Mouse (Mus musculus) CD8-positive naive resting alpha-beta T cell, adult 57 days (primary cell): Measurements from ENCODE around the gene Cryzl1. TPM values are rescaled to one million over a fixed set of nuclear protein-coding genes. Genes with fewer than 3 reads are reported as not detected.

ENCODE experiments used
- total RNA-seq: library from RNA; stranded (reverse); gene quantifications from one replicate; pipeline ENCODE4 v1.2.4, GENCODE M21; 2023

Cryzl1 gene
- total RNA-seq, result 26.9 TPM

GRCm38 (mm10) chr16:91728123-91729065 lies at the start of gene Cryzl1:
Gene Cryzl1 (minus strand): TSS chr16:91728975.

DNA sequence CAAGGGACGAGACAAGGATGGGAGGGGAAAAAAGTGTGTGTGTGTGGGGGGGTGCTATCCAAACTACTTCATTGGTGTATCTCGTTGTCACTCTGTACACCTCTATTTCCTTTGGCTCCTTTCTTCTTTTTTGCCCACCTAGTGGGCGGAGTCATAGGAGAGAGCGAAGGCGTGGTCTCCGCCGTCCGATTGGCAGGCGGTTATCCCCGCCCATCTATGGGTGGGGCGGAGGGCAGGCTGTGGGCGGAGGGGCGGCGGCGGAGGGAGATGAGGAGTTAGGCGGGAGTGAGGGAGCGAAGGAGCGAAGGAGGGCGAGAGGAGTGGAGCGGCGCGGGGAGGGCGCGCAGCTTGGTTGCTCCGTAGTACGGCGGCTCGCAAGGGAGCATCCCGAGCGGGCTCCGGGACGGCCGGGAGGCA lies 299 bp upstream of the Cryzl1 start, which contains the start of gene Itsn1:
TSS of gene Itsn1 (plus strand) at position 216 of the 417 bp plus-strand sequence.

GRCm38 (mm10) chr16:91688619-91689334 lies 40.0 kb downstream of the Cryzl1 start, which contains the start of gene Donson:
Gene Donson (minus strand): TSS chr16:91688770.

DNA sequence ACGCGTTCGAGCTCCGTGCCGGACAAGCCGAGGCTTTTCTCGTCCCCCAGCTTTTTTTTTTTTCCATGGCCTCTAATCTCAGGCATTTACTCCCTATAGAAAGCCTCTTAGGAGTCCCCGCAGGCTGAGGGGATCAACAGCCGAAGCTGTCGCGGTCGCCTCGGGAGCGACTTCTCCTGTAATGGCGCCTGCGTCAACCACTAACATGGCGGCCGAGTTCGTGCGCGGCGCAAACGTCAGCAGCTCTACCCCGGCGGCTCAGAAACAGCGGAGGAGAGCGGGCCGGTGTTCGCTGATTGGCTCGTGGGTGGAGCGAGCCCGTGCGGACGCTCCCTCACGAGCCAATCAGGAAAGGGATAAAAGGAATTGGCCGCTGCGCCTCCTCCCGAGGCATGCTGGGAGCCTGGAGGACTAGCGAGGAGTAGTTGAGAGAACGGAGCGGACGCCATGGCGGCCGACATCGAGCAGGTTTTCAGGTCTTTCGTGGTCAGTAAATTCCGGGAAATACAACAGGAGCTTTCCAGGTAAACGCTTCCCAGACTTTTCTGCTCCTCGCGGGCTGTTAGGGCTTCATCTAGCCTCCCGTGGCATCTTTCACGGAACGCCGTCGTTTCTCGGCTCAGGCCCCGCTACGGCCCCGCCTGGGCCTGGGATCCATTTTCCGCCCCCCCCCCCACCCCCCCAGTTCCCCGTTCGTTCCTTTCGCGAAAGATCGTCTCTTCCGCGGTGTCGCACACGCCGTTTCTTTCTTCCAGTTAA lies 81.1 kb downstream of the Cryzl1 start, which contains the start of gene Son:
TSS of gene Son (plus strand) at position 46 of the 759 bp plus-strand sequence.

GRCm38 (mm10) chr16:91646681-91647419 lies 81.9 kb downstream of the Cryzl1 start, which contains the start of gene Gart:
Gene Gart (minus strand): TSS chr16:91646952.

Other genes with a start within 250 kb of the Cryzl1 start
- gene Ifnar1, start 243.7 kb downstream of the Cryzl1 start, total RNA-seq, result 121 TPM
- 107 TPM for gene Ifngr2, start 181.9 kb downstream of the Cryzl1 start, total RNA-seq
- 19.6 TPM for gene Tmem50b, start 131.2 kb downstream of the Cryzl1 start, total RNA-seq
- gene Dnajc28, start 109.9 kb downstream of the Cryzl1 start, total RNA-seq, result 0.98 TPM
- gene Gart, start 82.0 kb downstream of the Cryzl1 start, total RNA-seq, result 102 TPM
- 431 TPM for gene Son, start 81.5 kb downstream of the Cryzl1 start, total RNA-seq
- gene Donson, start 40.2 kb downstream of the Cryzl1 start, total RNA-seq, result 82.3 TPM
- gene Itsn1, start 306 bp upstream of the Cryzl1 start, total RNA-seq, result 6.3 TPM